Mouse (Mus musculus) lung, postnatal 0 days (tissue): ENCODE measurements at regions not wholly inside any gene's neighbourhood (a gene's known extent, or its start where the extent isn't known, plus 50 kb on each side); places are given as distances from the start of the nearest gene placed in this dataset.
A peak's percentile ranks its signal among the peaks of the same experiment; 100 is the strongest.

Source experiments
- ATAC-seq: fragments of 200-750 bp; cut with Nextera tagmentation; 2 replicates; pipeline ENCODE4 v1.8.0; 2017; ENCODE audit warnings: moderate library complexity
- DNase-seq: peaks from one replicate; pipeline ENCODE4 v3.0.0-alpha.2; 2016; ENCODE audit warnings: low spot score
- H3K27ac ChIP-seq: fragments of 300-500 bp; sonication (generic); 2 replicates; pipeline ENCODE4 v1.5.1; 2014; ENCODE audit warnings: antibody characterized with exemption, mild to moderate bottlenecking, low read length, mixed read lengths
- H3K27me3 ChIP-seq: fragments of 300-500 bp; sonication (generic); replicated peaks from 2 replicates; pipeline ENCODE4 v1.6.1; 2014; ENCODE audit warnings: low read length, mixed read lengths; ENCODE audit not compliant: insufficient read depth
- H3K36me3 ChIP-seq: fragments of 300-500 bp; sonication (generic); 2 replicates; pipeline ENCODE4 v1.6.1; 2014; ENCODE audit warnings: low read length, mixed read lengths; ENCODE audit not compliant: insufficient read depth
- H3K4me1 ChIP-seq: fragments of 300-500 bp; sonication (generic); 2 replicates; pipeline ENCODE4 v1.6.1; 2014; ENCODE audit warnings: antibody characterized with exemption, low read depth, low read length, mixed read lengths; ENCODE audit not compliant: insufficient read depth
- H3K4me2 ChIP-seq: fragments of 300-500 bp; sonication (generic); replicated peaks from 2 replicates; pipeline ENCODE4 v1.6.1; 2014; ENCODE audit warnings: low read depth, mild to moderate bottlenecking, low read length, moderate library complexity, mixed read lengths
- H3K4me3 ChIP-seq: fragments of 300-500 bp; sonication (generic); 2 replicates; pipeline ENCODE4 v1.5.1; 2014; ENCODE audit warnings: low read depth, low read length
- H3K9ac ChIP-seq: fragments of 300-500 bp; sonication (generic); replicated peaks from 2 replicates; pipeline ENCODE4 v1.6.1; 2014; ENCODE audit warnings: low read depth, mild to moderate bottlenecking
- H3K9me3 ChIP-seq: fragments of 300-500 bp; sonication (generic); 2 replicates; pipeline ENCODE4 v1.6.1; 2016; ENCODE audit warnings: low read length, mixed read lengths
- CTCF ChIP-seq: IDR thresholded peaks from 2 replicates; pipeline ENCODE4 v1.5.1; 2016; ENCODE audit warnings: antibody characterized with exemption, mild to moderate bottlenecking
- EP300 ChIP-seq: IDR thresholded peaks from 2 replicates; pipeline ENCODE4 v1.6.1; 2016; ENCODE audit warnings: antibody characterized with exemption, mild to moderate bottlenecking, control low read depth
- WGBS: fragments of 180-500 bp; shearing (Covaris S2); extraction: QIAGEN DNeasy Blood & Tissue Kit; methylation state at CpG from one replicate; pipeline ENCODE4 v1.1.7; 2014; 5-methylcytosine and 5-hydroxymethylcytosine counted together

DNA sequence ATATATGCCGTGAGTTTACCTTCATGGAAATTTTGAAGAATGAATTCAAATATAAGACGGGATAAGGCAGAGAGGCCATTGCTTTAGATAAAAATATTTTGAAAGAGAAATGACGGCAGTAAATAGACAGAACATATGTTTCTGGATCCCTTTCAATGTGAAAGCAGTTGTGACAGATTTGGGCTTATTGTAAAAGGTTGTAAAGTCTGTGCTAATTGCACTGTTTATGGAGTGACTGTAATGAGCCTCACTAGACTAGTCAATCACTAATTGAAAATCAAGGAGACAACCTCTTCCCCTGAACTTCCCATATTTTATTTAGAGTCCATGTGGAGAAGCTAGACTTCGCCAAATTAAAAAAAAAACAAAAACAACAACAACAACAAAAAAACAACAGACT lies 193.7 kb downstream of the Tfec start:
- Histone ChIP-seq H3K36me3 (no peaks in the 10 kb centered on the region), H3K27ac (no peak overlapping the region), H3K27me3 (no peaks in the 10 kb centered on the region), H3K4me1 (no peaks in the 10 kb centered on the region), H3K9me3 (no peaks in the 10 kb centered on the region), H3K4me2 (no peak overlapping the region), H3K9ac (no peak overlapping the region), H3K4me3 (no peak overlapping the region)
- WGBS = 91% methylated on average over 4 of the region's 4 CpGs
- DNase-seq (no peak), ATAC-seq (no peak)
- TF ChIP-seq EP300 (no peak), CTCF (no peak)

DNA sequence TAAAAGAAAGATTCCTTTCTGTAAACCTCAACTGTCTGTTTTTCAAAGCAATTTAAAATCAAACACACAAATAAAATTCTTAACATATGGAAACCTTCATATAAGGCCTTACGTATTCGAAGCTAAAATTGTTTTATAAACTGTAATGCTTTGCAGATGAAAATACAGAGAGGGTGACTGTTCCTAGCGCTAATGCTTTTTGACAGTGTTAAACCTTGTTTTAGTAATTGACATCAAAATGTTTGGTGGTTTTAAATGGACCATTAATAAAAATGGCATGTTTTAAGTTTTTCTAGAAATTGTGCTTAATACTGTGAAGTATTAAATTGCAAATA lies 194.9 kb downstream of the Tfec start:
- H3K4me3 ChIP-seq = no peak overlapping the region
- no peaks in the 10 kb centered on the region for H3K4me1 ChIP-seq
- H3K27ac ChIP-seq = no peak overlapping the region
- TF ChIP-seq CTCF = no peak
- no peak for TF ChIP-seq EP300
- WGBS = 66% methylated on average over 3 of the region's 3 CpGs
- DNase-seq (no peak), ATAC-seq (no peak)
- H3K4me2 ChIP-seq = no peak overlapping the region
- no peak overlapping the region for H3K9ac ChIP-seq
- H3K9me3 ChIP-seq = no peaks in the 10 kb centered on the region
- H3K27me3 ChIP-seq = no peaks in the 10 kb centered on the region
- no peaks in the 10 kb centered on the region for H3K36me3 ChIP-seq

DNA sequence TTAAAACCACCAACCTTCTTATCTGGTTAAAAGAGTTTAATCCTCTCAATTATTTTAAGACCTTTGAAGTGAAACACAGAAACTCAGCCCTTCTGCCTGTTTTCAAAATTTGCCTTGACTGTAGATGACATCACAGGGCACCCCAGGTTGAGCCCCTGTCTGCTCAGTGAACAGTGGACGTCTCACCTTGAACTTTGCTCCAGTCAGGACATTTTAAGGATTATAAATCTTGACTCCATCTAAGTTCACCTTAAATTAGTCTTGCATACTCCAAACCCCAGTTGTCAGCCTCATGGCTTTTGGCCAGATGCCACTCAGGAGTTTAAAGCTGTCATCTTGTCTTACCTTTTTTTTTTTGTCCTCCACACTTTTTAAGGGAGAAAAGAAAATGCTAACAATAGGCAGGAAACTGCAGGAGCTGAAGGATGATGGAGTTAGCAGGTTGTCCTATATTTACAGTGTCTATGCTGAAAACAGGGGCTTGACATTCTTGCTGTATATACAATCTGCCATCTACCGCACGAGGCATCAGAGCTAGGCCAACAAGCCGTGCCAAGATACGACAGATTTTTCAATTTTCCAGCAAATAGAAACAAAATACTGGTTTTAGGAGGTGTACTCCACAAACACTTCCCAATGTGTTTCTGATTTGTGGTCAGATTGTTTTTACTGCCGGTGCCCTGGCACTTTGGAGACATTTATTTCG lies 195.4 kb downstream of the Tfec start:
- Histone ChIP-seq H3K4me1 (no peaks in the 10 kb centered on the region), H3K4me2 (no peak overlapping the region), H3K27ac (no peak overlapping the region), H3K4me3 (no peak overlapping the region), H3K9ac (no peak overlapping the region), H3K9me3 (no peaks in the 10 kb centered on the region), H3K36me3 (no peaks in the 10 kb centered on the region), H3K27me3 (no peaks in the 10 kb centered on the region)
- WGBS = 60% methylated on average over 7 of the region's 7 CpGs
- no peak for DNase-seq
- no peak for ATAC-seq
- TF ChIP-seq CTCF = no peak
- TF ChIP-seq EP300 = no peak

DNA sequence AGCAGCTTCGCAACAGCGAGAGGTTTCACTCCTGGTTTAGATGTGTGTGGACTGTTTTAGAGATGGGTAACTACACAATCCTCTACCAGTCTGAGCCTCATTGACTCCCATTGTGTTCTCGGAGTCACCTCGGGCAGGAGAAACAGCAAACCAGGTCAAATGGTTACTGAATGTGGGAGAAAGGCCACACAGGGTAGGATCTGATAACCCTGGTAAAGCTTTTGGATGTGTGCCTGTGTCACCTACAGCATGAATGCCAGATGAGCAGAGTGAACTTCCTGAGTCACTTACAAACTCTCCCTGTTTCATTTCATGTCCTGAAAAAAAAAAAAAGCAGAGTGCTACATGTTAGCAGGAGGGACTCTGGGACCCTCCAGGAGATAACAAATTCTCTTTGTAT lies 201.0 kb downstream of the Tfec start:
- 79% methylated on average over 4 of the region's 4 CpGs for WGBS
- TF ChIP-seq CTCF (no peak), EP300 (no peak)
- no peak for ATAC-seq

DNA sequence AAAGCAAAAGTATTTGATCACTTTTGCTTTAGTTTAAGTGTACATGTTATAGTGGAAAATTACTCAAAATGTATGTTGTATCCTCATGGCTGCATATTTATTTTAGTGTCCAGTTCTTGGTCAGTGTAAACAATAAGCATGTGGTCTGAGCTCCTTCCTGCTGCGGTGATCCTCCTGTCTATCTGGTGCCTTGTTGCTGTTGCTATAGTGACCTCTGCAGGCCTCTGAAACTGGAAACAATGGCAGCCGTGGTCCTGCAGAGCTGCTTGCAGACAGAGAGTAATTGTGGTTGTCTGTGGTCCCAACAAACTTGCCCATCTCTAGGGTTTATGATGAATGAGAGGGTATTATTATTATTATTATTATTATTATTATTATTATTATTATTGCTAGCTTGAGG lies 230.2 kb downstream of the Tfec start:
- Histone ChIP-seq H3K9me3 (no peaks in the 10 kb centered on the region), H3K4me3 (no peak overlapping the region), H3K27me3 (no peaks in the 10 kb centered on the region), H3K4me1 (no peaks in the 10 kb centered on the region), H3K36me3 (no peaks in the 10 kb centered on the region), H3K9ac (no peak overlapping the region), H3K27ac (no peak overlapping the region), H3K4me2 (no peak overlapping the region)
- 3% methylated on average over 2 of the region's 2 CpGs for WGBS
- DNase-seq (no peak), ATAC-seq (no peak)
- TF ChIP-seq EP300 = no peak
- TF ChIP-seq CTCF = peak; percentile 29; the same call in 1 of the 2 replicates

More for the DNA sequence above, 201.0 kb downstream of the Tfec start:
- H3K4me1 ChIP-seq = no peaks in the 10 kb centered on the region
- no peak overlapping the region for H3K4me3 ChIP-seq
- no peak overlapping the region for H3K27ac ChIP-seq
- no peaks in the 10 kb centered on the region for H3K9me3 ChIP-seq
- H3K4me2 ChIP-seq = no peak overlapping the region
- DNase-seq = no peak
- no peaks in the 10 kb centered on the region for H3K36me3 ChIP-seq
- H3K27me3 ChIP-seq = no peaks in the 10 kb centered on the region
- no peak overlapping the region for H3K9ac ChIP-seq

DNA sequence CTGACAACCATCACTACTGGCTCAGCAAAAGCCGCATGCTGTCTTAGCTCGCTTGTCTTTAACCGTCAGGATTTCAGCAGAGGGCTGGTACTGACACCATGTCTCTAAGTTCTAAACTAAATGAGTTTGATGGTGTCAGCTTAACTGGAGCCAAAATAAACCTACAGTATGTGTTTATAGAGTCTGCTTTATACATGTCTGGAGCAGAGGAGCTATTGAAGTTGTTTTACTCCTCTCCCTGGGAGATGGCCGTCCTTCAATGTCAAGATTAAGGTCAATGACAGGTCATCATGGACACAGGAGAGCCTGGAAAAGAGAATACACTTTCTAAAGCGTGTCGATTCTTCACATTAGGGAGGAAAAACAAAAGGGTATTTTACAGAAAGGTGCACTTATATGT lies 231.0 kb downstream of the Tfec start:
- Histone ChIP-seq H3K4me1 (no peaks in the 10 kb centered on the region), H3K4me3 (no peak overlapping the region), H3K9ac (no peak overlapping the region), H3K9me3 (no peaks in the 10 kb centered on the region), H3K4me2 (no peak overlapping the region), H3K36me3 (no peaks in the 10 kb centered on the region), H3K27me3 (no peaks in the 10 kb centered on the region), H3K27ac (no peak overlapping the region)
- WGBS = 34% methylated on average over 6 of the region's 6 CpGs
- TF ChIP-seq EP300 (no peak), CTCF (no peak)
- ATAC-seq (no peak), DNase-seq (no peak)

DNA sequence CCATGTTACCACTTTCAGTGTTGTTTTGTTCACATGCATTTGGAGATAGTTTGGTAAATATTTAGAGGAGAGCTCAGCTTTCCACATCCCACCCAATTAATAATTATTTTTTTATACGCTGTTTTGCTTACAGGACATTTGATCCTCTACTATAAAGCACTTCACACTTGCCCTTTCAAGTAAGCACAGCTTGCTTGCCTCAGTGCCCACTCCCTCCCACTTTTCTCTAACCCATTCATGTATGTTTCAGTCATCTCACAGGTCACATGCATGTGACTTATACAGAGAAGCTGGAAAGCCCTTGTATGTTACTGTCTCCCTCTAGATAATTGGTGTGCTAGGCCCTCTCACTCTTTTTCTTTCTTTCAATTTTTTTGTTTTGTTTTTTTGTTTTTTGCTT lies 252.0 kb downstream of the Tfec start:
- Histone ChIP-seq H3K4me2 (no peak overlapping the region), H3K27me3 (no peaks in the 10 kb centered on the region), H3K36me3 (no peaks in the 10 kb centered on the region), H3K9me3 (no peaks in the 10 kb centered on the region), H3K27ac (no peak overlapping the region), H3K9ac (no peak overlapping the region), H3K4me3 (no peak overlapping the region), H3K4me1 (no peaks in the 10 kb centered on the region)
- 48% methylated on average over 1 of the region's 1 CpGs for WGBS
- ATAC-seq = no peak
- no peak for DNase-seq
- no peak for TF ChIP-seq CTCF
- TF ChIP-seq EP300 = no peak
